Mouse (Mus musculus): Measurements from ENCODE around the gene Cactin.

DNA sequence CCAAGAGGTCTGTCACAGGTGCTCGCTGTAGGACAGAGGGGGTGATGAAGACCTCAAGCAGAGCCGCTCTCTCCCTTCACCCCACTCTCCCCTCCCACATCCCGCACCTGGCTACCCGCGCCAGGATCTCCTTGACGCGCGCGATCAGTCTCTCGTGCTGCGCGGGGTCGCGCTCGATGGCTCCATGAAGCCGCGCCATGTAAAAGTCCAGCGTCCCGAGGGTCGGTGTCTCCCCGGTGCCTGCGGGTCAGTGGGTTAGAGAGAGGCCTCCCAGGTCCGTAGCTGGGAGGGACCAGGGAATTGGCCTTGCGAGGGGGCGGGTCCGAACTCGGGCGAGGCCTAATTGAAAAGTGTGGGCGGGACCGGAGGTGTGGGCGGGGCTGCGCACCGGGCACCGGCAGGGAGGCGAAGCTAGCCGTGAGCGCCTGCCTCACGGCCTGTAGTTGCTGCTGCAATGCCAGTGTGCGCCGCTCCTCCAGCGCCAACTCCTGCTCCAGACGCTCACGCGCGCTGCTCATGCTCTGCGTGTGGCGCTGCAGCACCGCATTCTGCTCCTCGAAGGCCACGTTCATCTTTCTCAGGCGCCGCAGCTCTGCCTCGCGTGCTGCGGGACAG, 25.7 kb downstream of the Cactin start:
- no peak for TF ChIP-seq CTCF (IDR thresholded peaks at IDR 0.05)
- no peak for TF ChIP-seq EP300 (IDR thresholded peaks at IDR 0.05; ENCODE audit: insufficient read depth, low read depth, low read length)
- TF ChIP-seq POLR2A (IDR thresholded peaks at IDR 0.05; ENCODE audit: insufficient read depth, low read depth, low read length), result no peak

All from heart, adult 2 months (tissue).